Mouse (Mus musculus): ENCODE results near the gene Gm10518.

Gene Gm10518

GRCm38 (mm10) chr1:179832710-179833240 is 29.6 kb downstream of the Gm10518 start:
- intact Hi-C loops (cut with DNase I): no loop called here

- intact Hi-C loops (cut with DNase I): no loop called here
These were observed 30.4 kb downstream of the Gm10518 start for GRCm38 (mm10) chr1:179833596-179833995.

- intact Hi-C loops (cut with DNase I): no loop called here
These were observed 32.7 kb downstream of the Gm10518 start for GRCm38 (mm10) chr1:179835753-179836425.

- intact Hi-C loops (cut with DNase I): no loop called here
These were observed 33.5 kb downstream of the Gm10518 start for GRCm38 (mm10) chr1:179836426-179837404.

GRCm38 (mm10) chr1:179842568-179842967 is 39.4 kb downstream of the Gm10518 start:
- intact Hi-C loops (cut with DNase I): no loop called here

GRCm38 (mm10) chr1:179843981-179844380 is 40.8 kb downstream of the Gm10518 start:
- intact Hi-C loops (cut with DNase I): no loop called here

GRCm38 (mm10) chr1:179844894-179845293 is 41.7 kb downstream of the Gm10518 start:
- intact Hi-C loops (cut with DNase I): loop anchor here (5.0 kb wide), 1 partner anchor 43 kb away; the partner anchor contains the start of genes Ahctf1 and Gm10518

GRCm38 (mm10) chr1:179845832-179846499 is 42.8 kb downstream of the Gm10518 start:
- intact Hi-C loops (cut with DNase I): loop anchor here (5.0 kb wide), 1 partner anchor 44 kb away; the partner anchor contains the start of genes Ahctf1 and Gm10518

GRCm38 (mm10) chr1:179847173-179847572 is 44.0 kb downstream of the Gm10518 start:
- intact Hi-C loops (cut with DNase I): loop anchor here (5.0 kb wide), 1 partner anchor 45 kb away; the partner anchor contains the start of genes Ahctf1 and Gm10518

- intact Hi-C loops (cut with DNase I): loop anchor here (5.0 kb wide), 1 partner anchor 46 kb away; the partner anchor contains the start of genes Ahctf1 and Gm10518
These were observed 44.7 kb downstream of the Gm10518 start for GRCm38 (mm10) chr1:179847759-179848389.

GRCm38 (mm10) chr1:179853421-179853820 is 50.2 kb downstream of the Gm10518 start:
- intact Hi-C loops (cut with DNase I): no loop called here

Measured in adrenal gland (tissue).